Mouse (Mus musculus): ENCODE measurements around the gene Atf7ip.

DNA sequence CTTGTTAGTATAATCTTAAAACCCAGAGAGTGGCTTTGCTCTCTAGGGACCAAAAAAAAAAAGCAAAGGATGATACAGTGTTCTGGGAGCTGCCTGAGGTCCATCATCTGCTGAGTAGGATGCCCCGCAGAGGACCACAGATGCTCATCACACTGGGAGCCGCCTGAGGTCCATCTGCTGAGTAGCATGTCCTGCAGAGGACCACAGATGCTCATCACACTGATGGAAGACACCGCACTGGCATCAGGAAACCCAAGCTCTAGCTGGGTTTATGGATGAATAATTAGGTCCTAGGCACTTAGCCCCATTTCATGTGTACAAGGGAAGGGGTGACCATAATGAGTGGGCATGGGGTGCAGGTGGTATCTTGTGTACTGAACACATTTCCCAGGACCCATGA lies 108.2 kb downstream of the Atf7ip start:
- TF ChIP-seq CTCF (IDR thresholded peaks at IDR 0.05; ENCODE audit: low read depth, low read length) (no peak), POLR2A (IDR thresholded peaks at IDR 0.05; ENCODE audit: extremely low read depth, insufficient read depth, low read length) (no peak)
